23 mouse cellular contexts compared by ENCODE assay signal in genomic region chr13:49398191-49398590, GRCm38 (mm10). TPM values are rescaled to one million over a fixed set of nuclear protein-coding genes. Genes with fewer than 3 reads are reported as not detected.
DNase-seq lines count a peak whose midpoint lies in the region; ATAC-seq and TF ChIP-seq lines count a peak whose summit lies in the region.
"Had no signal": no experiment of that assay in that cellular context is flagged by ENCODE, and none has a peak within 500 bp of the region (broad histone marks: within the 10 kb centered on the region; RNA-seq: fewer than 3 reads in every experiment).

No protein-coding gene starts in this region.

- 0 out of 2 replicates have a peak, but pooled peaks have one; percentile 25 for ATAC-seq in forebrain, postnatal 0 days
- no peak for ATAC-seq in forebrain, embryonic 15.5 days (replicated peaks)
- ATAC-seq in liver, embryonic 11.5 days (replicated peaks; ENCODE audit: low FRiP score): 0 out of 2 replicates have a peak, but pooled peaks have one; percentile 8
- ATAC-seq in common myeloid progenitor, adult 5-6 weeks (replicated peaks; ENCODE audit: low read depth, poor library complexity, severe bottlenecking): peak; percentile 36
- ATAC-seq: activated CD4-positive, CD25-positive, alpha-beta regulatory T cell, adult 4 months; CD4-positive, CD25-positive, alpha-beta regulatory T cell, adult 4 months; forebrain, embryonic 13.5 days; intestine, postnatal 0 days had no signal

- H3K4me1 ChIP-seq in forebrain, postnatal 0 days (ENCODE audit: insufficient read depth): no peaks in the 10 kb centered on the region
- H3K4me1 ChIP-seq in forebrain, embryonic 15.5 days: no peaks in the 10 kb centered on the region
- peaks cover 27% of the 10 kb centered on the region for H3K4me1 ChIP-seq in liver, embryonic 11.5 days (replicated peaks; ENCODE audit: control insufficient read depth, insufficient read depth, low read length)
- H3K4me1 ChIP-seq: forebrain, embryonic 10.5 days; forebrain, embryonic 13.5 days had no signal

- no peaks in the 10 kb centered on the region for H3K9me3 ChIP-seq in forebrain, postnatal 0 days (ENCODE audit: low read length)
- H3K9me3 ChIP-seq in forebrain, embryonic 15.5 days: no peaks in the 10 kb centered on the region
- H3K9me3 ChIP-seq in liver, embryonic 11.5 days (ENCODE audit: control insufficient read depth, low read length): no peaks in the 10 kb centered on the region
- H3K9me3 ChIP-seq: forebrain, embryonic 13.5 days; heart, embryonic 10.5 days; heart, embryonic 13.5 days had no signal

- WGBS in forebrain, postnatal 0 days: 91% methylated on average over 8 of the region's 8 CpGs
- WGBS in forebrain, embryonic 15.5 days: 91% methylated on average over 8 of the region's 8 CpGs
- 57% methylated on average over 8 of the region's 8 CpGs for WGBS in liver, embryonic 11.5 days

- no peak overlapping the region for H3K9ac ChIP-seq in forebrain, postnatal 0 days
- no peak overlapping the region for H3K9ac ChIP-seq in forebrain, embryonic 15.5 days (replicated peaks)
- H3K9ac ChIP-seq in liver, embryonic 11.5 days (ENCODE audit: low read depth, low read length): no peak overlapping the region
- H3K9ac ChIP-seq: forebrain, embryonic 13.5 days; heart, embryonic 13.5 days had no signal

- no peak overlapping the region for H3K4me3 ChIP-seq in forebrain, postnatal 0 days (ENCODE audit: low read depth, low read length)
- H3K4me3 ChIP-seq in forebrain, embryonic 15.5 days: no peak overlapping the region
- H3K4me3 ChIP-seq in liver, embryonic 11.5 days (ENCODE audit: low read depth, low read length): no peak overlapping the region
- H3K4me3 ChIP-seq: forebrain, embryonic 10.5 days; forebrain, embryonic 13.5 days; heart, adult 2 months; heart, embryonic 10.5 days; heart, embryonic 13.5 days had no signal

- no peaks in the 10 kb centered on the region for H3K36me3 ChIP-seq in forebrain, postnatal 0 days (ENCODE audit: insufficient read depth)
- H3K36me3 ChIP-seq in forebrain, embryonic 15.5 days: no peaks in the 10 kb centered on the region
- H3K36me3 ChIP-seq in liver, embryonic 11.5 days (ENCODE audit: control insufficient read depth, insufficient read depth, low read length): no peaks in the 10 kb centered on the region
- H3K36me3 ChIP-seq: heart, embryonic 13.5 days had no signal

- no peaks in the 10 kb centered on the region for H3K27me3 ChIP-seq in forebrain, postnatal 0 days (ENCODE audit: insufficient read depth, low read length)
- no peaks in the 10 kb centered on the region for H3K27me3 ChIP-seq in forebrain, embryonic 15.5 days
- no peaks in the 10 kb centered on the region for H3K27me3 ChIP-seq in liver, embryonic 11.5 days (replicated peaks; ENCODE audit: control insufficient read depth, insufficient read depth, low read length)
- H3K27me3 ChIP-seq: forebrain, embryonic 13.5 days; heart, embryonic 13.5 days had no signal

- H3K4me2 ChIP-seq in forebrain, postnatal 0 days (ENCODE audit: low read depth): no peak overlapping the region
- no peak overlapping the region for H3K4me2 ChIP-seq in forebrain, embryonic 15.5 days (replicated peaks)
- H3K4me2 ChIP-seq in liver, embryonic 11.5 days: no peak overlapping the region
- H3K4me2 ChIP-seq: forebrain, embryonic 13.5 days; heart, embryonic 13.5 days had no signal

- TF ChIP-seq CTCF in forebrain, postnatal 0 days (IDR thresholded peaks at IDR 0.05; ENCODE audit: low read depth): no peak

- no peak overlapping the region for H3K27ac ChIP-seq in forebrain, postnatal 0 days (ENCODE audit: low read depth, low read length)
- no peak overlapping the region for H3K27ac ChIP-seq in forebrain, embryonic 15.5 days (replicated peaks)
- no peak overlapping the region for H3K27ac ChIP-seq in liver, embryonic 11.5 days (ENCODE audit: low read depth, low read length)
- H3K27ac ChIP-seq: forebrain, embryonic 10.5 days; forebrain, embryonic 13.5 days; heart, adult 2 months; heart, embryonic 10.5 days; heart, embryonic 13.5 days had no signal

- DNase-seq in forebrain, postnatal 0 days: no peak
- DNase-seq in liver, embryonic 11.5 days (ENCODE audit: low spot score): no peak
- DNase-seq in liver: no peak
- DNase-seq in c-Kit-positive CD71-positive TER-119-positive erythroid progenitor cells, embryonic 14.5 days (ENCODE audit: low spot score): no peak
- DNase-seq in right cerebral cortex, adult 2 months (ENCODE audit: low spot score in 2 of 2): no peak
- DNase-seq: adrenal gland, adult 8-10 months; adrenal gland, postnatal 25 days; cerebellum, adult 18-20 months; cerebellum, adult 9-10 months; cerebellum, postnatal 14 days; gastrocnemius, postnatal 25 days; heart, adult 2 months; heart, postnatal 14 days; heart, postnatal 4 days had no signal

RNA-seq across cellular contexts. Expression of gene Ippk, which starts 22.9 kb away (rescaled TPM):
- 15.0 and 15.9 TPM in 2 replicates for total RNA-seq in forebrain, postnatal 0 days (2014; rRNA removed)
- polyA plus RNA-seq in forebrain, postnatal 0 days (2015; fragmentation: Nextera tagmentation; extraction: Ambion mirVana): 11.0 and 11.7 TPM in 2 replicates
- polyA plus RNA-seq in forebrain, embryonic 15.5 days (2015; fragmentation: Nextera tagmentation; extraction: Ambion mirVana): 15.1 and 15.9 TPM in 2 replicates
- 19.0 and 23.7 TPM in 2 replicates for polyA plus RNA-seq in liver, embryonic 11.5 days (2014; fragmentation: Nextera tagmentation; extraction: Ambion mirVana)
- 8.4 and 11.3 TPM in 2 replicates for total RNA-seq in common myeloid progenitor, adult 5-6 weeks (2017)

RNA-seq across cellular contexts. Expression of gene Bicd2, which starts 56.8 kb away (rescaled TPM):
- total RNA-seq in forebrain, postnatal 0 days (2014; rRNA removed): 40.9 and 50.9 TPM in 2 replicates
- 20.8 and 23.7 TPM in 2 replicates for polyA plus RNA-seq in forebrain, postnatal 0 days (2015; fragmentation: Nextera tagmentation; extraction: Ambion mirVana)
- 26.4 and 27.1 TPM in 2 replicates for polyA plus RNA-seq in forebrain, embryonic 15.5 days (2015; fragmentation: Nextera tagmentation; extraction: Ambion mirVana)
- polyA plus RNA-seq in liver, embryonic 11.5 days (2014; fragmentation: Nextera tagmentation; extraction: Ambion mirVana): 22.6 TPM in 2 replicates
- 20.4 and 24.3 TPM in 2 replicates for total RNA-seq in common myeloid progenitor, adult 5-6 weeks (2017)
